Mouse (Mus musculus): ENCODE measurements around the gene Atp5l.

Atp5l gene

DNA sequence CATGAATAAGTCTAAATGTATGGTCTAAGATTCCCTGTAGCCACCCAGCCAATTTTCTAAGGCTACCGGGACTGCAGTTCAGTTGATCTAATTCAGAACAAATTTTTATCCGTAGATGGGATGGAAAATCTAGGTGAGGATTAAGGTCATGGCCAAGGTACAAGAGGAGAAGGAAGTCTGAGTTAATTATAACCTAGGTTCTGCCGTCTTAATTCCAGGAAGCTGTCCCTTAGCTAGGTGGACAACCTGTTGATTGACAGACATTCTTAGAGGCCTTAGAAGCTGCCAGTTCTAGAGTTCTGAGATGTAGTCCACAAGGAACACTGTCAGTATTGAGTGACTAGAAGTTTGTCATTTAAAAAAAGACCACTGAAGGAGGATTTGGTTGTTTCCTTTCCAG is 20.8 kb downstream of the Atp5l start:
- CTCF ChIA-PET: no interaction called here

GRCm38 (mm10) chr9:44897024-44897423 is 23.5 kb downstream of the Atp5l start:
- CTCF ChIA-PET: no interaction called here

- CTCF ChIA-PET: no interaction called here
These were observed 27.9 kb downstream of the Atp5l start for GRCm38 (mm10) chr9:44892664-44893063.

DNA sequence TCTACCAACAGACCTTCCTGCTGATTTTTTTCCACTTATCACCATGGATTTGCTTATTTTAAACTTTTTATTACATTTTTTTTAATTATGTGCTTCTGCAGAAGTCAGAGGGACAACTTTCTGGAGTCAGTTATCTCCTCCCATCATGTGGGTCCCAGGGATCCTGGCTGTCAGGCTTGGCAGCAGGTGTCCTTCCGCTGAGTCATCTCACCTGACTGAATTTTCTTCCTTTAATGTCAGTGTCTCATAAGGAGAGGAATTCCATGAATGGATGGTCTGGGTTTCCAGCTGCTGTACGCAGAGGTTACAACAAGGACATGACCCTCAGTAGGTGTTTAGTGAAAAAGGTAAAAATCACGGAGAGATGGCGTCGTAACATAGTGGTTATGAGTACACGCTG is 29.3 kb downstream of the Atp5l start:
- CTCF ChIA-PET: no interaction called here

GRCm38 (mm10) chr9:44890122-44890521 is 30.4 kb downstream of the Atp5l start:
- CTCF ChIA-PET: no interaction called here

DNA sequence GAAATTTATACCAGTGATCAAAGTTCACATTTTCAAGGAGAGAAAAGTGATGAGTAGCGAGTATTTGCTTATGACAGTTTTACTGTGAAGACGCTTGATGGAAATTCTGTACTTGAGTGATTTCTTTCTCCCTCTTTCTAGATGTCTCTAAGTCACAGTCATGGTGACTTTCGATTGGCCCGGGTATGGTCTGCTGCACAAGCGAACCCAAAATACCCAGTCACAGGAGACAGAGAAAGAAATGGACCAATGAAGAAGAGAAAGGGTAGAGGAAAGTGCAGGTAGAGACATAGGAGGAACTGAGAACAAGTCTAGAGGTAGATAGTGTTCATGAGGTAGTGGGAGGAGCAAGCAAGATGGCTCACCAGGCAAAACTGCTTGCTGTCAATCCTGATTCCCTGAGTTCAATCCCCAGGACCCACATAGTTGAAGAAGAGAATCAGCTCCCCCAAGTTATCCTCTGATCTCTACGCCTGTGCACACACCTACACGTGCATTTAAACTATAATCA is 32.4 kb downstream of the Atp5l start:
- CTCF ChIA-PET: no interaction called here

- CTCF ChIA-PET: no interaction called here
These were observed 37.5 kb downstream of the Atp5l start for GRCm38 (mm10) chr9:44882981-44883569.

- CTCF ChIA-PET: no interaction called here
These were observed 38.0 kb downstream of the Atp5l start for GRCm38 (mm10) chr9:44882436-44882980.

DNA sequence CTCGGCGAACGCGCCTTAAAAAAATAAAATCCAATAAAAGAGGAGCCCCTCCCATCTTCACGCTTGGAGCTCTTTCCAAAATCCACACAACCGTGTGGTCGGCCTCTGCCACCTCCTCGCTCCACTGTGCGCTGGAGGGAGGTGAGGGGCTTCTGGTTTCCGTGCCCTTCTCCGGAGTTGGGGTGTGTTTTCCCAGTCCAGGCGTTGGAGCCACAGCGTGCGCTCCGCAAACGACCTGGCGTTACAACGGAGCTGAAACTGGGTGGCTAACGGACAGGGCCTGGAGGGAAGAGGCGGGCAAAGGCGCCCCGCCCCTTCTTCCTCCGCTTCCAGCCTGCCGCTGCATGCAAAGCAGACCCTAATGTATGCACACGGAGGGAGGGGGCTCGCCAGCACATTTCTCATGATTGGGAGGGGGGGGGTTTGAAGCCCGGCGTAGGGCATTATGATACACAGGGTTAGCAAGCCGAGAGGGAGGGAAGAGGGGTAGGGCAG is 38.6 kb downstream of the Atp5l start:
- CTCF ChIA-PET: no interaction called here

- CTCF ChIA-PET: no interaction called here
These were observed 39.2 kb downstream of the Atp5l start, which contains the start of gene Kmt2a for GRCm38 (mm10) chr9:44881221-44881871. Gene Kmt2a, minus strand, starts transcription at chr9:44881296.

- CTCF ChIA-PET: interaction anchor here (0.6 kb wide), 1 partner anchor 14 kb away, joined by 6 read pairs; no protein-coding TSS in a partner anchor
These were observed 40.0 kb downstream of the Atp5l start for GRCm38 (mm10) chr9:44880309-44881081.

DNA sequence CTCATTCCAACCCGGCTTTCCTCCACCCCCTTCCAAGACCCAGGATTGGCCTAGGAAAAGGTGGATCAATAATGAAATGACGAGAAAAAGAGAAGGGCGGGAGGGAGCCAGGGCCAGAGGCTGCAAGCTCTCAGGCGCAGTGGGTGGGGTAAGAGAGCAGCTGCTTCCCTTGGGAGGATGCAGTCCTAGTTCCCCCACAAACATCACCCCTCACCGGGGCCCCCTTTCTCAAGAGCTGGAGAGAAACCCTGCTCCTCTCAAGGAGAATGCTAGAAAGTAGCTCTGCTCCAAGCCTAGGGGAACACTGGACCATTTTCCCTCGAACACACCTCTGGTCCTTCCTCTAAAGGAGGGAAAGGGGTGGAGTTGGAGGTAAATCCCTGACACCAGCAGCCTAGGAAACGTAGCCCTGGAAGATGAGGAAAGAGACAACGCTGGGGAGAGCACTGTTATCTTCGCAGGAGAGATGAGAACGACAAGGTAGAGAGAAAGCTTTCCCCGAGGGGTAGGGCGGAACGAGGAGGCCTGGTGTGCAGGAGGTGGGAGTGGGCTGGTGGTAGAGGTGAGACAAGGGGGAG is 40.8 kb downstream of the Atp5l start:
- CTCF ChIA-PET: interaction anchor here (0.6 to 1.9 kb wide), 2 partner anchors 10 to 13 kb away, joined by 6 read pairs; no protein-coding TSS in a partner anchor

GRCm38 (mm10) chr9:44878776-44879500 is 41.6 kb downstream of the Atp5l start:
- CTCF ChIA-PET: interaction anchor here (0.6 to 1.9 kb wide), 5 partner anchors 9 to 49 kb away, joined by 3 to 6 read pairs (median 3); no protein-coding TSS in a partner anchor

DNA sequence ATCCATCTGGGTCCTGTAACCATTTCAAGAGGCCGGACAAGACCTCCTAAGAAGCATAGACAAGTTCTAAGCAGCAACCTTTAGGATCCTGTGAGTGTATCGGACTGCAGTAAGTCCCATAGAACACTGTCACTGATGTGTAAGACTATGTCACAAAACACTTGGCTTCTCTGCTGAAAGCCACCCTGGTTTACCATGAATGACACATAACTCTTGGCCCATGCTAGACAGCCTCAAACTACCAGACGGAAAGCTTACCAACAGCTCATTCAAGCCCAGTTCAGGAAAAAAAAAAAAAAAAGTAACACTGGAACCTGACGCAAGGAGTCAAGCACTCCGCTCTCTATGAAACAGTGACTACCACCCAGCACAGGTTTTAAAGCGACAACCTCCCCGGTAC is 42.9 kb downstream of the Atp5l start:
- CTCF ChIA-PET: interaction anchor here (0.7 kb wide), 1 partner anchor 632 kb away, joined by 6 read pairs; no protein-coding TSS in a partner anchor

DNA sequence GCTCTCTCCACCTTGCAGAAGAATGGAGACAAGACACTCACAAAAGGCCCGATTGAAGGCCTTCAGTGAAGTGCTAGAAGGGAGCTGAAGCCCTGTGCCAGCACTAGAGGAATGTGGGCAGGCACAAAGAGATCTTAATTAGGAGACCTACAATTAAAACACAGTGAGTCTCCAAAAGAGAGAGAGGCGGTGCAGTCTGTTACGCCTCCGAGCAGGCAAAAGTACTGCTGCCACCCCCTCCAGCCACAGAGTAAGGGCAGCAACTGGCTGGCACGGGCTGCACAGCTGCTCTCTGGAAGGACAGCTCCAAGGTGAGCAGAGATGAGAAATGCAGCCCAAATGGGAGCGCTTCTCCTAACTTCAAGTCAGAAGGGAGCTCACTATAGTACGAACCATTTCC is 45.1 kb downstream of the Atp5l start:
- CTCF ChIA-PET: no interaction called here

- CTCF ChIA-PET: no interaction called here
These were observed 46.3 kb downstream of the Atp5l start for GRCm38 (mm10) chr9:44874198-44874597.

DNA sequence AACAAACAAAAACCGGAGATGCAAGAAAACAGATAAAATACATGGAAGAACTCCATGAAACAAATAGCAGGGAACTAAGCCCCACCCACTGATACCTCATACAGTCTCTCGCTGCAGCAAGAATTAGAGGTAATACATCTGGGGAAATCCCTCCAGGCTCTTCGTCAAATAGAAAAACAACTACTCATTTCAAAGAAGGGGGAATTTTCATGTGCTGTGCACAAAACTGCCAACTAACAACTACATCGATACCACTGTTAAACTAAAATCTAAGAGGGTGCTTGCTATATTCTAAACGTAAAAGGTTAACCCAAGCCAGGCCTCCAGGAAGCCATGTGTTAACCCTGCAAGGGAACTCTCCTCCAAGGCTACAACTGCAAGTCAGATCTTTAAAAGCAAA is 46.9 kb downstream of the Atp5l start:
- CTCF ChIA-PET: no interaction called here

DNA sequence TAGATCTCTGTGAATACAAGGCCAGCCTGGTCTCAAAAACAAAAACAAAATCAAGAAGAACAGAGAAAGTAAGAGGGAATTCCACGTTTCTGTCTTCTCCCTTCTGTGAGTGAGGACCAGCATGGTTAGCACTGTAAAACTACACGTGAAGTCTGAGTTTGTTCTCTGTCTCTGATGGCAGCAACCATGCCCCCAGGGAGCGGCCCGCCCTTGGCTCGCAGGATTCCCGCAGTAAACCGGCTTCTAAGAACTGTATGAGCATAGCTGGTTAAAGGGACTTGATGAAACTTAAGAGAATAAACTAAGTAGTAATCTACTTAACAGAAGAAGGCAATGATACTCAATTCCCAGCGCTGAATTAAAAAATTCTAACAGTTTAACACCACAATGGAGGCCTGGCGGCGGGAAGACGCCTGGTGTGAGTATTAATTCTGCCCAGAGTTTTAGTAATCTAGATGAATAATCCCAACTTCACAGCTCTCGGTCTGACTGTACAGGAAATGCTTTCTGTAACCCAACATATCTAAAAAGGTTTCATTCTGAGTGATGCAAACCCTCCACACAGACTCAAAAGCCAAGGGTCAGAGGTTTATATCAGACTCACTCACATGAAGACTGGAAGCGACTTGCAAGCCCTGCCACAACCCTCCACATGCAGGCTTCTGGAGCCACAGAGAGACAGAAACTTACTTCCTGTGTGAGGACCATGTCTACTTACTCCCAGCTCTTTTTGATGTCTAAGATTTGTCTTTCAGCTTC is 52.0 kb downstream of the Atp5l start:
- CTCF ChIA-PET: no interaction called here

GRCm38 (mm10) chr9:44867664-44868063 is 52.9 kb downstream of the Atp5l start:
- CTCF ChIA-PET: no interaction called here
